Mouse (Mus musculus) cerebellum, postnatal 36 days (tissue): ENCODE measurements around the gene Sned1.
"Not testable (repeated sequence)": the region's sequence is repeated elsewhere in the genome, so short reads cannot be mapped to it uniquely, and the experiment has no call there.

Source experiments
- DNase-seq, 2 experiments: peaks; one replicate each; pipeline ENCODE4 v3.0.0; 2021 to 2022; ENCODE audit warnings: mixed read lengths in 2 of 2

Sned1 gene

DNA sequence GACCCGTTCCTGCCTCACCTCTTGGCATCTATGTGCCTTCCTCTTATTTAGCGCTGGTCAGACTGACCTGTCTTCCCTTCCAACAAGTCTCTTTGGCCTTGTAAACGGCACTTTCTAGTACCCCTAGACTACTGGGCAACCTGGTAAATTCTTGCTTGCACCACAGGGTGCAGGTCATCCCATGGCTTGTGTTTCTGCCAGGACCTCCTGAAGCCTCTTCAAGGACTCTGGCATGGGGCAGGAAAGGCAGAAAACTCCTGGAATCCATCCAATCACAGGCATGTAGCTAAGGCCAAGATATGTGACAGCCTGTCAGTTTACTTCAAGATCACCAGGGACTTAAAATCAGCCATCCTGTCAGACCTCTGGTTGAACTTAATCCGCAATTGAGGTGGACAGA lies 6.0 kb upstream of the Sned1 start:
- no peak for DNase-seq

DNA sequence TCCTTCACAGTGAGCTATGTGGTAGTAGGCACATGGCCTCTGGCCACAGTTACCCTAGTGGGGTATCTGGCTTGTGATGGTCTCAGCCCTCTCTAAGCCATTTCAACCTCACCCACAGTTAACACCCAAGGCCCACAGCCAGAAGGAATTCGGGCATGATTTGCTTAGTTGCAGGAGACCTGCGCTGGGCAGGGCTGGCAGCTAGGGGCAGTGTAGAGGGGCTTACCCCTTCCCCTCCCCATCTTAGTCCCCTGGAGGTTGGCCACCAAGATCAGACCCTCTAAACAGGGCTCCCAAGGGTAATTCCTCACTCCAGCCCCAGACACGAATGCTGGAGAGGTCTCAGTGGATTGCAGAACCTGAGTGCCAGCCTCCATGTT lies 894 bp downstream of the Sned1 start:
- DNase-seq: peak in 1 of 2 experiments; percentile 28

DNA sequence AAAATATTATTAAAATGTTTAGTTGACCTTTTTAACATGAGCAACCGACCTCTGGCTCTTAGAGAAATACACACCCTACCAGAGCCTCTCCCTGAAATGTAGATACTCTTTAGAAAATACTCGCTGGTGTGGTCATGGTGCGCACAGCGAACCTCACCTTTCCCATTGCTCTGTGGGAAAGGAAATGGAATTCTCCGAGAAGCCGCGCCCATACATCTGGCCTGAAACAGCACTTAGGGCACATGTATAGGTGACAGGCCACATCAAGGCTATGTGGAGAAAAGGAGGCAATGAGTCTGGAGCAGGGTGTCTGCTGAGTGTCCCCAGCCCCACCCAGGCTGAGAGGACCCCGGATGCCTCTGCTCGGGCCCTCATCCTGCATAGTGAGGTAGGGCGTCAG lies 2.0 kb downstream of the Sned1 start:
- no peak for DNase-seq

DNA sequence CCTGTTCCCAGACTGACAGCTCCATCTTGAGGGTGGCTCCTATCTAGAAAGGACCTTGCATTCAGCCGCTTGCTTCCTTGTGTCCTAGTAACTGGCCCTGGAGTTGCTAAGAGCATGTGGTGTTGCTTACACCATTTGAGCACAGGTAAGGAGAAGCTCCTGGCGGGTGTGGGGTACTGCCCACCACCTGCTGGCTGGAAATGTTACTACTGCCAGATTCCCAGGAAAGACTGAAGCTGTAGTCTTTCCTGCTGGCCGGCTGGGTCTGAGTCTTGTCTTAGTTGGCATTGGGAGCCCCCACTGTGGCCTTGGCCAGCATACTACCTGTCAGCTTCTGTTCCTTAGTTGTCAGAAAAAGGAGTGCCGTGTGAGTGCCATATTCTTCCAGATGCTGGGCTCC lies 2.6 kb downstream of the Sned1 start:
- no peak for DNase-seq

- DNase-seq: no peak
Measured at GRCm38 (mm10) chr1:93245936-93246335, 10.3 kb downstream of the Sned1 start.

DNA sequence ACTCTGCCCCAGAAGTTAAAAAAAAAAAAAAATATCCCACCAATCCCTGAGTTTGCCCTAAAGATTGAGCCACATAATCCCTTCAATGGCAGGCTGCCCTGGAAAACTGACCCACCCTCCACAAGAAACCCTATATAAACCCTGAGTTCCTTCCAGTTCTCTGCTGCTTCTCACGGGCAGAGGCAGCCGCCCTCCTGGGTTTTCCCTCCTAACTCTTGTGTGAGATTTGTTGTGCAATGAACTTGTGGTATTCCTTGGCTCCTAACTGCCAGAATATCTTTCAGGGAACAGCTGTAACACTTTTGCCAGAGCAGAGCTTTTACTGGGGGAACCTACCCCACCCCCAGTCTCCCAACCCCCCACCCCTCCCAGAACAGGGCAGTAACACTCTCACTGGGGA lies 16.9 kb downstream of the Sned1 start:
- no peak for DNase-seq

- no peak for DNase-seq
Measured at GRCm38 (mm10) chr1:93255761-93256160, 20.1 kb downstream of the Sned1 start.

DNA sequence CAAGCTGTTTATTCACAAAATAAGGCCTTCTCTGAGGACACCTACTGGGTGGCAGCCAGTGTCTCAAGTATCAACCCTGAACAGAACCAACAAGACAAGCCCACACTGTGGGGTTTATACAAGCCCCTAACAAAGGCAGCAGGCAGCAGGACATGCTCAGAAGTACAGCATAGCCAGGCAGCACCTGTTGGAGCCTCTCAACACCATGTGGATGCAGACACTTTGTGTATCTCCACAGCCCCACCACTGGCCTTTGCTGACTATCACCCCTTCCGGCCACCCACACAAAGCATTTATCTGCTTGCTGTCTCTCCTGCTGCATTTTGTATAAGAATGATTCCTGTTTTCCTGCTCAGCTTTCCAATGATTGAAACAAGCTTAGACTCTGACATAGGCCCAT lies 21.9 kb downstream of the Sned1 start:
- no peak for DNase-seq

DNA sequence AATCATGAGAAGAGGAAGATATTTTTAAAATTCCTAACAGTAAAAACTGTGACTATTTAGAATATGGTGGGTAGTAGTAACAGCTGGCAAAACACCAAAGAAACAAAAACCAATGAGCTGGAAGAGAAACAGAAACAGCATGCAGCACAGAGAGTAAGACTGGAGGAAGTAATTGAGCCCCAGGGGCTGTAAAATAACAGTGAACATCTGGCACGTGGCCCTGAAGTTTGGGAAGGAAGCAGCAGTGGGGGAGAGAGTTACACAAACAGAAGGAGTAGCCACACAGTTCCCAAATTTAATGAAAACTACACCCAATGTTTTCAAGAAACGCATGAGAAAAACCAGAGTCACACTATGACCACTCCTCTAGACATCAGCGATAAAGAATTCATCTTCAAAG lies 31.6 kb downstream of the Sned1 start:
- no peak for DNase-seq

DNA sequence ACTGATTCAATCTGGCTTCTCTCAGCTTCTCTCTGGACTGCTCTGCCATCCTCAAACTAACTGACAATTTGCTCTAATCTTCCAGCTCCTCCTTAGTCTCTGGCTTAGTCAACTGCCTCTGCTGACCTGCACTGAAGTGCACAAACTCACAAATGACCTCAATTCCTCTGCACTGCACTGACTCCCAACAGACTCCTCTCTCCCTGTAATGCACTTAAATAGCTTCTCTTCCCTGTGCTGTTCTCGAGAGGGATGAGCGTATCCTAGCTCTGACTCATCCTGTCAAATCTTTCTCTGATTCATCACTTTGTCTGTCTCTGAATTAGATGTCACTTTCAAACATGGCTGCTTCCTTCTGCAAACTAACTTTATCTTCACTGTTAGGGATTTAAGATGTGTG lies 32.6 kb downstream of the Sned1 start:
- DNase-seq: no peak

DNA sequence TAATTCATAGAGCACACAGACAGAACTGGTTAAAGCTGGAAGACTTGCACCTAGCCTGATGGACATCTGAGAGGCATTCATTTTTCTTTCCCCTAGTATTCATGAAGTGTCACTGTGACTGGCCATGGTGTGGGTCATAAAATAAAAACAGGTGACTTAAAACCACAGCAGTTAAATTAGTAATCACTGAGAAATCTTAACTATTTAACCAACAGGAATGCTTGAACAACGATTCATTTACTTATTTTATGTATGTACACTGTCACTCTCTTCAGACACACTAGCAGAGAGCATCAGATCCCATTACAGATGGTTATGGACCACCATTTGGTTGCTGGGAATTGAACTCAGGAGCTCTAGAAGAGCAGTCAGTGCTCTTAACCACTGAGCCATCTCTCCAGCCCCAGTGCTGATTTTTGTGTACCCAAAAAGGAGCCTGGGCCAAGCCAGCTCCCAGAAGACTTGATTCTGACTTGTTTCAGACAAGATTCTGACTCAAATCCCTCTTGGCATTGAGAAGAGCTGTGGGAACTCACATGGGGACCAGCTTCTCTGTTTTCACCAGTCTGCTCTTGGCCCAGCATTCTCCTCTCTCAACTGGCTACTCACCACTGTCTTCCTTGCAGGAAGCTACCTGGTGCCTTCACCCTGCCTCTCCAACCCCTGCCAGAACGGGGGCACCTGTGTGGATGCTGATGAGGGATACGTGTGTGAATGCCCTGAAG lies 35.0 kb downstream of the Sned1 start:
- no peak for DNase-seq

DNA sequence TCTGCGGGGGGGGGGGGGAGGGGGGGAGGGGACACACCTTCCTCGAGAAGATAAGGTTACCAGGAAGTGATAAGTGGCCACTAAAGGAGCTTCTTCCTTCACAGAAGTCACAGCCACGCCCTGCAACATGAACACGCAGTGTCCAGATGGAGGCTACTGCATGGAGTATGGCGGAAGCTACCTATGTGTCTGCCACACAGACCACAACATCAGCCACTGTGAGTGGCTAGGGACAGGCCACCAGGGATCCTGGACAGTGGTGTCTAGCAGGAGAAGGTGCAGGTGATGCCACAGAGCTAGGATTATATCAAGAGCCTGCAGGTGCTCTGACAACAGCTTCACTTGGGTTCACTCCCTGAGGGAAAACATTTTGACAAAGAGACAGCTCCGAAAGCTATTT lies 36.1 kb downstream of the Sned1 start:
- no peak for DNase-seq

DNA sequence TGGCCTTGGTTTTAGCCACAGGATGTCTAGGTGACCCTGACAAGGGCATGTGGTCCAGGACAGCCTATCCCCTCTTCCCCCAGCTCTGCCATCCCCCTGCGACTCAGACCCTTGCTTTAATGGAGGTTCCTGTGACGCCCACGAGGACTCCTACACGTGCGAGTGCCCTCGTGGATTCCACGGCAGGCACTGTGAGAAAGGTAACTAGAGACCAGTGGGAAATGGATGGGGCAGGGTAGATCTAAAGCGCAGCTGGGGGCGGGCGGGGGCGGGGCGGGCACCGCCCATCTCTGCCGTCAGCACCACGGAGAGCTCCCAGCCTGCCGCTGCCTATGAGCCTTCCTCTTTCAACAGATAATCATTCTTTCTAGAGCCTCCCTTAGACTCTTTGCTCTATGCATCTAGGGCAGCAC lies 36.8 kb downstream of the Sned1 start:
- no peak for DNase-seq

- DNase-seq: no peak
Measured at GRCm38 (mm10) chr1:93275561-93275960, 39.9 kb downstream of the Sned1 start.

DNA sequence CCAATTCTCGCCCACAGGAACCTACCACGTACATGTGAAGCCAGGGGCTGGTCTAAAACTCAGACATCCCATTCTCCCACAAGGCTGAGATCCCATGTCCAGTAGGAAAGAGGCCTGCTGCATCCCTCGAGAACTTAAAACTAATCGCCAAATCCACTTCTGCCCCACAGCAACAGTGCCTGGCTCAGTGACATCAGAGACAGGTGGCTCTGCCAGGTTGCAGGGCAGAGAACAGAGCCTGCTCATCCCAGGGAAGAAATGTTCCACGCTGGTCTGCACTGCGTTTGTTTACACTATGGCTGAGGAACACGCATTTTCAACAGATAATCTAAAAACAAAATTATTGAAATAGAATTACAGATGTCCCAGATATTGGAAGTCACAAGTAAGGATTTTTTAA lies 41.4 kb downstream of the Sned1 start:
- peak; percentile 17 to 24 for DNase-seq

- DNase-seq: no peak
Measured at GRCm38 (mm10) chr1:93289678-93290214, 54.1 kb downstream of the Sned1 start.

- no peak for DNase-seq
Measured at GRCm38 (mm10) chr1:93290956-93291355, 55.3 kb downstream of the Sned1 start.

DNA sequence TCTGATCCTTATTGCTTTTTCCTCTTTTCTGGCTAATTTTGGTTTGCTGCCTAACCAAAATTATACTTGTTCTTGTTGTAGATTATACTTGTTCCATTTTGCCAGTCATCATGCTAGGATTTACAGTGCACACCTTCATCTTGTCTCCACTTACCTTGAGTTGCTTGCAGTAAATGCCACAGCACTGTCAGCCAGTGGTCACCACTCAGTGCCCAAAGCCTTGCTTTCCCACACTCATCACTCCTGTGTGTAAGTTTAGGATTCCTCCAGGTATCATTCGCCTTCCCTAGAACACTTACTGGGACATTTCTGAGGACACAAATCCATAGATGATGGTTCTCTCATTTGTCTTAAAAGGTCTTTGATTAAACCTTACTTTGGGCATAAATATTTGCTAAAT lies 56.0 kb downstream of the Sned1 start:
- no peak for DNase-seq

DNA sequence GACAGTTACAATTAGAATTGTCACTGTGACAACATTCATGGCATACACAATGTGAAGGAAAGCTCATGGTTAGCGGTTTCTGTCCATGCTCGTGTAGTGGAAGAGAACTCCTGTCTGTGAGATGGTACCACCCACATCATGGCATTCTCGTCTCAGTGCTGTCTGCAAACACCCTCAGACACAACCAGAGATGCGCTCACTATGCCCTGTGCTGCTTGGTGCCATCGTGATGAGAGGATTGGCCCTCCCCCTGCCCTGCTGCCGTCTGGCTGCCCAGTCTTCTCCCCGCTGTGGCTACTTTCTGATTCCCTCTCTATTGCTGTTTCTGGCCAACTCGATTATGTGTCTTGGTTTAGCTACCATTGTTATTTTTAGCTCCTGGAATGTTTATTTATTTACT lies 56.4 kb downstream of the Sned1 start:
- DNase-seq: no peak

DNA sequence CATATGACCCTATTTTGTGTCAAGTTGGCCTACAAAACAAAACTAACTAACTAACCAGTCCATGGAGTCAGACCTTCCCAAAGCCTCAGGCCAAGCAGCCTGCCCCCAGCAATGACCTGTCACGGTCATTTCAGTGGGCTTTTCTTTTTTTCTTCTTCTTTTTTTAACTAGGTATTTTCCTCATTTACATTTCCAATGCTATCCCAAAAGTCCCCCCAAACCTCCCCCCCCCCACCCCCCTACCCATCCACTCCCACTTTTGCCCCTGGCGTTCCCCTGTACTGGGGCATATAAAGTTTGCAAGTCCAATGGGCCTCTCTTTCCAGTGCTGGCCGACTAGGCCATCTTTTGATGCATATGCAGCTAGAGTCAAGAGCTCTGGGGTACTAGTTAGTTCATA lies 58.9 kb downstream of the Sned1 start:
- DNase-seq: not testable (repeated sequence)

DNA sequence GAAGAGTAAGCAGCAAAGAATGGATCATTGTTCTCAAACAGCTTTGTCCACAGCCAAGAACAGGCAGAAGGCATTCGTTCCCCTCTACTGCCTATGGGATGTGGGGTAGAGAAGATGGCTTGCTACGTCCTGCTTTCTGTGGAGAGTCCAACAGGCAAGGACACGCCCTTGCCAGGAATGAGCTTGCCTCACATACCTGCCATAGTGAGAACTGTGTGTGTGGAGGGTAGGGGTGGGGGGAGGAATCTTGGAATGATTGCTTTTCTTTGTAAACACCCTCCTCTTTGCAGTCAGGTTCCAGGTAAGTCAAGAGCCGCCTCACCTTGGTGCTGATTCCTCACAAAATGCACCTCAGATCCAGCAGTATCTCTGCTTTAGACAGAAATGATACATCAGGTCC lies 64.2 kb downstream of the Sned1 start:
- no peak for DNase-seq

- no peak for DNase-seq
Measured at GRCm38 (mm10) chr1:93300578-93300977, 64.9 kb downstream of the Sned1 start.

GRCm38 (mm10) chr1:93305581-93306337 lies 70.1 kb downstream of the Sned1 start, which contains the start of gene Mterf4:
Gene Mterf4 (minus strand): TSS chr1:93305915.
- DNase-seq: peak; percentile 84 to 87

- no peak for DNase-seq
Measured at GRCm38 (mm10) chr1:93323973-93324372, 88.3 kb downstream of the Sned1 start.
